Mouse (Mus musculus): ENCODE data around the gene Cyp2j12. TPM values are rescaled to one million over a fixed set of nuclear protein-coding genes. Genes with fewer than 3 reads are reported as not detected.

Cyp2j12 gene
- polyA plus RNA-seq, 1 experiment, result not detected

- no peak overlapping the region for H3K4me3 ChIP-seq (replicated peaks)
- H3K36me3 ChIP-seq (replicated peaks; ENCODE audit: low read length), result no peaks in the 10 kb centered on the region
- no peak for TF ChIP-seq GATA1 (IDR thresholded peaks at IDR 0.05; ENCODE audit: borderline replicate concordance, low read length)
- TF ChIP-seq FLI1 (IDR thresholded peaks at IDR 0.05; ENCODE audit: low read length), result no peak
- peaks cover 5% of the 10 kb centered on the region; the same call in 1 of the 2 replicates for H3K9me3 ChIP-seq
- no peaks in the 10 kb centered on the region for H3K27me3 ChIP-seq (replicated peaks)
- no peaks in the 10 kb centered on the region for H3K4me1 ChIP-seq
Observed at GRCm38 (mm10) chr4:96078308-96078707, 62.6 kb downstream of the Cyp2j12 start.

- TF ChIP-seq FLI1 (IDR thresholded peaks at IDR 0.05; ENCODE audit: low read length), result no peak
- no peak for TF ChIP-seq GATA1 (IDR thresholded peaks at IDR 0.05; ENCODE audit: borderline replicate concordance, low read length)
- Histone ChIP-seq H3K4me3 (replicated peaks) (no peak within 1 kb of the TSS), H3K4me1 (no peaks in the 10 kb centered on the region), H3K9me3 (peaks cover 5% of the 10 kb centered on the region; the same call in 1 of the 2 replicates), H3K27me3 (replicated peaks) (no peaks in the 10 kb centered on the region), H3K36me3 (replicated peaks; ENCODE audit: low read length) (no peaks in the 10 kb centered on the region)
Observed at GRCm38 (mm10) chr4:96077261-96078125, 63.5 kb downstream of the Cyp2j12 start, which contains the start of gene Cyp2j13. Gene Cyp2j13, minus strand, starts transcription at chr4:96077546.

DNA sequence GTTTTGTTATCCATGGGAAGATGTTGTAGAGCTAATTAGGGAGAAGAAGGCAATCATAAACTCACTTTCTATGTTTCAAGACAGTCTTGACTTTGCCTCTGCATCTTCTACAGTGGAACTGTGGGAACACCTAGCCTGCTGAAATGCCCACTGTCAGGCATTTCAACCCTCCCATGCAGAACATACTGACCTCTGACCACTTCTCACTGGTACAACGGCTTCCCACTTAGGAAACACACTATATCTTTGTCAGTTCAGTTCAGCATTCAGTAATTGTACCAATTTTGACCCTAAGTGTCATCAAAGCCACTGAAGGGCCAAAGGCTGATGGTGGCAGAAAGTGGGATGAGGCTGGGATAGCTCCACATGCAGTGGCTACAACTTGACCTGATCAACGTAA lies 78.9 kb downstream of the Cyp2j12 start:
- H3K27me3 ChIP-seq (replicated peaks), result no peaks in the 10 kb centered on the region
- TF ChIP-seq GATA1 (IDR thresholded peaks at IDR 0.05; ENCODE audit: borderline replicate concordance, low read length), result no peak
- TF ChIP-seq FLI1 (IDR thresholded peaks at IDR 0.05; ENCODE audit: low read length), result no peak
- H3K9me3 ChIP-seq, result 0 out of 2 replicates have a peak, but pooled peaks cover 4% of the 10 kb centered on the region

DNA sequence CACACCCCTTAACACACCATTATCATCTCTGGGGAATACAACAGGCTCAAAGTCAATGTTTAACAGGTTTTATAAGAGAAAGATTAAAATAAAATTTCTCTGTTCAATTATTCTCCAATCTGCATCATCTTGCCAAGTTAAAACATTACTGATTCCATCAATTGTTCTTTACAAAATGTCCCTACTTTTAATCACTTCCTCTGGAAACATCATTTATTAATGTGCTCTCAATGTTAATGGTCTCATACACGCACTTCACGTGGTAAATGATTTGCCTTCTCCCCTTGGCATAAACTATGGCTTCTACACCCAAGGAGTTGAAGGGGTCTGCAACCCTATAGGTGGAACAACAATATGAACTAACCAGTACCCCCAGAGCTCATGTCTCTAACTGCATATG lies 80.8 kb downstream of the Cyp2j12 start:
- H3K36me3 ChIP-seq (replicated peaks; ENCODE audit: low read length), result no peaks in the 10 kb centered on the region
- H3K27me3 ChIP-seq (replicated peaks), result no peaks in the 10 kb centered on the region
- no peak for TF ChIP-seq GATA1 (IDR thresholded peaks at IDR 0.05; ENCODE audit: borderline replicate concordance, low read length)
- TF ChIP-seq FLI1 (IDR thresholded peaks at IDR 0.05; ENCODE audit: low read length), result no peak
- H3K9me3 ChIP-seq, result 0 out of 2 replicates have a peak, but pooled peaks cover 4% of the 10 kb centered on the region
- H3K4me1 ChIP-seq, result no peaks in the 10 kb centered on the region
- no peak overlapping the region for H3K4me3 ChIP-seq (replicated peaks)

More for the DNA sequence above, 78.9 kb downstream of the Cyp2j12 start:
- Histone ChIP-seq H3K4me1 (no peaks in the 10 kb centered on the region), H3K36me3 (replicated peaks; ENCODE audit: low read length) (no peaks in the 10 kb centered on the region), H3K4me3 (replicated peaks) (no peak overlapping the region)

Other genes starting within 250 kb of the Cyp2j12 start
- gene Hook1, start 173.9 kb downstream of the Cyp2j12 start, polyA plus RNA-seq (2012; ENCODE audit: insufficient read depth, low replicate concordance), result 0.34 TPM in 1 of 2 replicates, not detected in the other
- gene Cyp2j13, start 63.6 kb downstream of the Cyp2j12 start, polyA plus RNA-seq (2012; ENCODE audit: insufficient read depth, low replicate concordance), result not detected in 2 replicates
- not detected in 2 replicates for gene Cyp2j7, start 95.5 kb upstream of the Cyp2j12 start, polyA plus RNA-seq (2012; ENCODE audit: insufficient read depth, low replicate concordance)
- gene Cyp2j11, start 207.5 kb upstream of the Cyp2j12 start, polyA plus RNA-seq (2012; ENCODE audit: insufficient read depth, low replicate concordance), result not detected in 2 replicates

All from megakaryocyte, embryonic 14.5 days (primary cell).